Mouse (Mus musculus) B cell, adult 67 days (primary cell): ENCODE results near the gene Gsdmc4. TPM values are rescaled to one million over a fixed set of nuclear protein-coding genes. Genes with fewer than 3 reads are reported as not detected.

Source experiments
- total RNA-seq, 2 experiments: library from RNA; stranded (reverse); gene quantifications; 4 replicates each; pipeline ENCODE4 v1.2.4; 2023

Gsdmc4 gene
- under 1 TPM in 1 of 2 experiments, not detected in 1; 0.71 TPM for total RNA-seq

GRCm38 (mm10) chr15:63912197-63912596 is at the start of gene Gsdmc4:
Gsdmc4 (minus strand) TSS chr15:63912297.

GRCm38 (mm10) chr15:63878458-63878857 is 33.6 kb downstream of the Gsdmc4 start, which contains the start of gene Gsdmc3:
Gsdmc3 (minus strand) TSS chr15:63878558.

Other genes starting within 250 kb of the Gsdmc4 start
- under 1 TPM in 1 of 2 experiments, not detected in 1; 0.35 TPM for gene Gsdmc2, start 67.1 kb downstream of the Gsdmc4 start, total RNA-seq
- gene Gsdmc3, start 33.7 kb downstream of the Gsdmc4 start, total RNA-seq = not detected
- gene Fam49b, start 148.2 kb upstream of the Gsdmc4 start, total RNA-seq = 100 to 1,000 TPM; 277 to 281 TPM